Mouse (Mus musculus) heart, adult 9 months (tissue): ENCODE measurements around the gene Dmac2.
A peak's percentile ranks its signal among the peaks of the same experiment; 100 is the strongest.

Experiments
- DNase-seq, 2 experiments: peaks; one replicate each; pipeline ENCODE4 v3.0.0; 2022; ENCODE audit warnings: low spot score in 2 of 2

Dmac2 gene

GRCm38 (mm10) chr7:25652244-25652759, 33.1 kb downstream of the Dmac2 start:
- no peak for DNase-seq

- DNase-seq, result no peak
Observed at GRCm38 (mm10) chr7:25655601-25656428, 36.6 kb downstream of the Dmac2 start.

DNA sequence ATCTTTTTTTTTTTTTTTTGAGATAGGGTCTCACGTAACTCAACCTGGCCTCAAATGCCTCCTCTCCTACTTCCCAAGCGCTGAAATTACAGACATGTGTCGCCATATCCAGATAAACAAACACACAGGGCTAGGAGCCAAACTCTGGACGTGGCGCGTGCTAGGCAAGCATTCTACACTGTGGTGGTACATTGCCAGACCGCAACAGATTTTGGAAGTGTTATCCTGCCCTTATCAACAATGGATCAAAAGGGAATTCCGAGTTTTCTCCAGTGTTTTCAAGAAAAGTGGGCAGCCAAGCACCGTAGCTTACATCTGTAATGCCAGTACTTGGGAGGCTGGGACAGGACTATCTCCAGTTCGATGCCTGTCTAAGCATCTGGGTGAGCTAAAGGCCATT, 38.6 kb downstream of the Dmac2 start:
- no peak for DNase-seq

- peak; percentile 100 for DNase-seq
Observed at GRCm38 (mm10) chr7:25658657-25659472, 39.7 kb downstream of the Dmac2 start, which contains the start of the genes Bckdha and Exosc5. Gene Bckdha, minus strand, starts transcription at chr7:25658981. Gene Exosc5, plus strand, starts transcription at chr7:25659164.

DNA sequence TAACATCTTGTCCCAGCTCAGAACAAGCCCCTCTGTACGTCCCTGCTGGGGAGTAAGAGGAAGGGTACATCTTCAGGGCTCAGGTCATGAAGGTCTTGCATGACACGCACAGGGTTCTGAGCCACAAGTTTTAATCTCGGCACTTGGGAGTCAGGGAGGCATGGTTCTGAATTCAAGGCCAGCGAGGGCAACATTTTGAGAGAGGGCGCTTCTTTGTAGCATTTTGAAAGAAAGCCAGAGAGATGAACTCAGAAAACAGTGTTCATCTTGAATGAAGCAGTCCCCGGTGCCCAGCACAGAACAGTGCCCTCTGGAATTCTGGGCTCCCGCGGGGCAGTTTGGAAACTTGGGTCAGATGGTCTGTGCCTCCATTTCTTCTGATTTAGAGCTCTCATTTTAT, 47.2 kb downstream of the Dmac2 start:
- no peak for DNase-seq

DNA sequence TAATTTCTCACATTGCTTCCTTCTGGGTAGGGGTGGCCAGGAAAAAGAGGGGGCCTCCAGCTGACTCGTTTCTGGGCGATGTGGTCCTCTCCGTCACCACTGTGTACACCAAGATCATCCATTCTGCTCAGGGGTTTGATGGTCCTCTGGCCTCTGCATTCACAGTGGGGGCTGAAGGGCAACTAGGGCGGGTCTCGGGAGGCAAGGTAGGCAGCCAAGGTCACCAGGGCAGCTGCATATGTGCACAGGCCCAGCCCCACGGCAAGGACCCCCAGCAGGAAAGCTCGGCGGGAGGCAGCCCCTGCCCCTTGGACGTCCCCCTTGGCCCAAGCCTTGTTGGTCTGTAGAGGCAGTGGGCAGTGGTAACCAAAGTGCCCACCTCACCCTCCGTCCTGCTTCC, 49.9 kb downstream of the Dmac2 start:
- no peak for DNase-seq

DNA sequence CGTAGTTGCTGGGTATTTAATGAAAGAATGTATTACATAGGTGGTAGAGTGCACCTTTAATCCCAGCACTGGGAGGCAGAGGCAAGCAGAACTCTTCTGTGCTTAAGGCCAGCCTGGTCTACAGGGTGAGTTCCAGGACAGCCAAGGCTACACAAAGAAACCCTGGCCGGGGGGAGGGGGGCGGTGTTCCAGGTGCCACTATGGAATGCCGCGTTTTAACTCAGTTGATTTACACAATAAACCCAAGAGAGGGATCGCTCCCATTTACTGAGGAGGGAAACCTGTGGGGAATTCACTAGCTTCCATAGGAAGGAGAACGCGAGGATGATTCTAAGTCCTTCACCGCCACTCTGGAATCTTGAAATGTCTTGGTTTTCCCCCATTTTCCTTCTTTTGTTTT, 50.4 kb downstream of the Dmac2 start:
- DNase-seq, result no peak

DNA sequence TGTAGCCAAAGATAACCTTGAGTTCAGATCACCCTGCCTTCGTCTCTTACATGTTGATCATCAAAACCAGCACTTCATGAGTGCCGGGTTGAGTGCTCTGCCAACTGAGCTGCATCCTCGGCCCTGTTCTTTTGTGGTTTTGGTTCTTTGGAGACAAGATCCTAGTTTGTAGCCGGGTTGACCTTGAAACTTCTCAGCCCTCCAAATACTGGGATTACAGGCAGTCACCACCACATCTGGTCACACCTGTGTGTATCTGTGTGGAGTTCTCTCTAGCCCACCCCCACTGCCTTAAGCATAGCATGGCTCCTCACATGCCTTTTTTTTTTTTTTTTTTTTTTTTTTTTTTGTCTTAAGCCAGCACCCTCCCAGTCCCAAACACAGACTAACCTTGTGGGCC, 50.9 kb downstream of the Dmac2 start:
- DNase-seq, result no peak

DNA sequence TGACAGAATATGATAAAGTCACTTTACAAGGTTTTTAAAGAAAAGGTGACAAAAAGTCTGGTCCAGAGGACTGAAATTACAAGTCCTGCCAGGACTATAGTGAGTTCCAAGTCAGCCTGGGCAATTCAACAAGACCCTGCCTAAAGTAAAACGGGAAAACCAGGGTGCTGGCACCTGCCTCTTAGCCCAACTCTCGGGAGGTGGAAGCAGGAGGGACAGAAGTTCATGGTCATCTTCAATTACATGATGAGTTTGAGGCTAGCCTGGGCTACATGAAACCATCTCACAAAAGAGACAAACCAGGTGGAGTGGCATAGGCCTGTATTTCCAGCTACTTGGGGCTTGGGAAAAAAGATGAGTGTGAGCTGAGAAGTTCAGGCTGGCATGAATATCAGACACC, 52.5 kb downstream of the Dmac2 start:
- no peak for DNase-seq

DNA sequence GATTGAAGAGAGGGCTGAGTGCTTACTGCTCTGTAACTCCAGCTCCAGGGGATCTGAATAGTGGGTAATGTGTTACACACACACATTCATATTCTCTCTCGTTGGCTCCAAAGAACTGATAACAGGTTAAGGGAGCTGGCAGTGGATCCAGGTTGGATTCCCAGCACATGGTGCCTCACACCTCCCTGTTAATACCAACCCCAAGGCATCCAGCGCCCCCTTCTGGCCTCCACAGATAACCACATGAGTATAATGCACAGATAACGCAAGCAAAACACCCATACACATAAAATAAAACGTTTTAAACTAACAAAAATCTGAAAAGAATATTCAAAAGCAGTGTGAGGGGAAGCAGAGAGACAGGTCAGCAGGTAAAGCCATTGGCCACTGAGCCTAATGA, 53.2 kb downstream of the Dmac2 start:
- DNase-seq, result no peak

GRCm38 (mm10) chr7:25674297-25674696, 55.1 kb downstream of the Dmac2 start:
- no peak for DNase-seq

DNA sequence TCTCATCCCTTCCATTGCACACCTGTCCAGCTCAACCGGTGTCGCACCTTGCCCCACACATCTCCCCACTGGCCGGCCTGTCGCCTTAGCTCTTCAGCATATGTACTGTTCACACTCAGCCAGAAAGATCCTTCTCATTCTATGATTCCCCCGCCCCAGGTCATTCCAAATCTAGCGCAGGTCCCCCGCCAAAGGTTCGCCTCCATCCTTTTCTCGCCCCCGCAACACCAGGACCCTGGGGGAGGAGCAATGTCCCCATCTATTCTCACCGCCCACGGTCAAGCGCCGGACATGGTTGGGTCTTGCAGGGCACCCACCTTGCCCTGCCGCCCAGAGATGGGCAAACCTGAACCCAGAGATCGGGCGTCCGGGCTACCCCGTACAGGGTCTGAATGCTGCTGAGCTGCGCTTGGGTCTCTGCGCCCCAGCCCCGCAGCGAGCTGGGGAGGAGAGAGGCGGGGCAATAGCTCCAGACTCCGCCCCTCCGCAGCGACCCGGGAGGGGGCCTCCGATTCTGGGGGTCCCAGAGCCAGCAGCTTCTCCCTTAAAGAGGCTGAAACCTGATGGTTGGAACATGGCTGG, 55.6 kb downstream of the Dmac2 start, which contains the start of gene Tmem91:
Gene Tmem91 (minus strand): TSS at position 448 of the 582 bp plus-strand sequence.
- no peak for DNase-seq
